Mouse (Mus musculus) thymus, postnatal 14 days (tissue): ENCODE results near the gene Arid5b.

ENCODE experiments used
- DNase-seq: peaks from one replicate; pipeline ENCODE4 v3.0.0; 2021

The Arid5b gene

DNA sequence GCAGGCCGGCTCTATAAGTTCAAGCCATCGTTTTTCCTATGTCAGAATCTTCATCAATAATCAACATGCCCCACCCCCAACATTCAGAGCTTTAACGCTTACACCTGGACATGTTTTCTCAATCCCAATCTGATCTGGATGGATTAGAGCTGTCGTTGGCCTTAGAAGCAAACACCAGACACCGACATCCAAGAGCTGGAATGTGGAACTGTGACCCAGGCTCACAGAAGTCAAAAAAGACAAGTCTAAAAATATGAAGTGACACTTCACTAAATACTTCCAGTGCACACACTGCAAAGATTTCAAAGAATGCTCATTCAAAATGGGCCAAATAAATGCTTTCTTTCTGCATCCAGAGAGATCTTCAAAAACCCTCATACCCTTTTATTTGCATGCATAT is 144.5 kb downstream of the Arid5b start:
- no peak for DNase-seq

DNA sequence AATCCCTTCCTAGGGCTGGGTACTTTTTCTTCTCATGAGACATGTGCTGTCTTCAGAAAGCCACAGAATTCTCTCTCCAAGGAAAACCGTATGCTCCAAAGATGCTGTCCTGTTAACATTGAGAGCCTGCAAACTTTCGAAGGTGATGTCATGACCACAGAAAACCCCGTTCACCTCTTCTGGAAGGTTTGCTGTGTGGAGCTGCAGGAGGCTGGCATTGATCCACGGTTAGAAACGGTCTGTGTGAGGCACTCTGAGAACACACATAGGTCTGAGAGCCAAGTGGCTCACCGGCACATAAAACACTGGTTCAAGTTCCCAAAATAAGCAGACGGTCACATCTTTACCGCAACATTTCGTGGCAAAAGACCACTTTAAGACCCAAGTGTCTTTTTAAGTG is 145.9 kb downstream of the Arid5b start:
- DNase-seq, result no peak

- no peak for DNase-seq
These were observed 146.4 kb downstream of the Arid5b start for GRCm38 (mm10) chr10:68132154-68132553.

- DNase-seq, result no peak
These were observed 148.9 kb downstream of the Arid5b start for GRCm38 (mm10) chr10:68129651-68130050.

GRCm38 (mm10) chr10:68129009-68129408 is 149.5 kb downstream of the Arid5b start:
- DNase-seq, result no peak

DNA sequence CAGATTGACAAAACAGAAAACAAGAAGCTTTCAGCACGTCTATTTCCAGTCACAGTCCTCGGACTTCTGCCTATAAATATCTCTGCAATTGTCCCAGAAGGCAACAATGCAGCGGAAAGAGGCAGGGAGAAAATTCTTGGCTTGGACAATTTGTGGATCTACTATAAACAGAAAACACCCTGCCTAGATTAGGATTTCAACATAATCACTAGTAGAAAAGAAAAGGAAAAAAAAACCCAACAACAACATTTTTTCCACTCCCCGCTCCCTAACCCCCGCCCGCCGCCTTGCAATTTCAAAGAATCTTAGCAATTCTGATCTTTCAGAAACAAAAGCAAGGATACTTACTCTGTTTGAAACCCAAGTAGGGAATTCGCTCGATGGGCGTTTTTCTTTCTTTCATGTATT is 150.1 kb downstream of the Arid5b start:
- no peak for DNase-seq

- no peak for DNase-seq
These were observed 150.8 kb downstream of the Arid5b start for GRCm38 (mm10) chr10:68127604-68128256.

DNA sequence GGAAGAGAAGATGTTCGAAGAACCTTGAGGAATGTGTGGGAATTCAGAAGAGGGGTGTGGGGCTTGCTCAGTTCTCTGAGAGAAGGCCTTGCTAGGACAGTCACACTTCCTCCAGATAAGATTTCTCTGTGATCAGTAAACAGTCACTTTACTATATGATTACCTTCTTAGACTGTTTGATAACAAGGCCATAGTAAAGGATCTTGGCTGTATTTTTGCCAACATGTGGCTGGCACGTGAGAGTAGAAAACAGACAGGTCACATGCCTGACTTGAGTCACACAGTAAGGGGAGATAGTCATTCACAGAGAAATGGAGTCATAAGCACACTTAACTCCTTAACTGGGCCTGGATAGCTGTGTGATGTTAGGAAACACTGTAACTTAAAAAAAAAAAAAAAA is 151.4 kb downstream of the Arid5b start:
- DNase-seq, result no peak

GRCm38 (mm10) chr10:68126551-68126950 is 152.0 kb downstream of the Arid5b start:
- DNase-seq, result no peak

GRCm38 (mm10) chr10:68125919-68126550 is 152.5 kb downstream of the Arid5b start:
- no peak for DNase-seq

GRCm38 (mm10) chr10:68124985-68125384 is 153.6 kb downstream of the Arid5b start:
- DNase-seq, result no peak

- DNase-seq, result no peak
These were observed 155.1 kb downstream of the Arid5b start for GRCm38 (mm10) chr10:68123446-68123845.

DNA sequence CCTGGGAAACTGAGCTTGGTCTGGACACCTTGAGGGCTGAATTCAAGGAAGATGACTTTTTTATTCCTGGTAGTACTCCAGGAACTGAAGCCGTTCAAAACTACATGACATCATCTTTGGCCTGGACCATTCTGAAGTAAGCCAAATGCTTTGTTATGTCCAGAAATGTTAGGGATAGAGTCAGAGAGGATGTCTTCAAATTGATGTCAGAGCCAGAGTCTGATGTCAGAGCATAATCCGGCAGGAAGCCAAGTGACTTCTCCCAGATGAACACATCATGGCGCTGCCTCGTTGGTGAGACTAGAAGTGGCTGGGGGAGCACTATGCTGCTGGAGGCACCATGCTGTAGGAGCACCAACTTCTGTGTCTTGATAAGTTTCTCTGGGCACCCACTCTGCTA is 156.6 kb downstream of the Arid5b start:
- no peak for DNase-seq

GRCm38 (mm10) chr10:68121251-68121650 is 157.3 kb downstream of the Arid5b start:
- DNase-seq, result no peak

DNA sequence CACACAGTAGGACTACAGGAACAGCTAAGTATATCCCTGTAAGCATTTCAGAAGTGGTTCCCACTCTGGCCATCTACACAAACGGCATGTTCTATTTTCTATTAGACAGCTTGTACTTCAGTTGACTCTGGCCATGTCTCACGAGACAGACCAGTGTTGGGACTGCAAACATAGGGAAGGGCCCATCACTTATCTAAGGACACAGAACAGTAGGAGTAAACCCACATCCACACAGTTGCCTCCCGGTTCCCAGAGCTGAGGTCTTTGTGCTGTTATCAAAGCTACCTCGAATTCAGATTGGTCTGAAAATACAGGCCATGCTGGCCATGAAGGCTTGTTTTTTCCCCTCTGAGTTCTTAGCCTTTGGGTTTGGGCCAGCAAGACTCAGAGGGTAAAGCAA is 158.5 kb downstream of the Arid5b start:
- no peak for DNase-seq

DNA sequence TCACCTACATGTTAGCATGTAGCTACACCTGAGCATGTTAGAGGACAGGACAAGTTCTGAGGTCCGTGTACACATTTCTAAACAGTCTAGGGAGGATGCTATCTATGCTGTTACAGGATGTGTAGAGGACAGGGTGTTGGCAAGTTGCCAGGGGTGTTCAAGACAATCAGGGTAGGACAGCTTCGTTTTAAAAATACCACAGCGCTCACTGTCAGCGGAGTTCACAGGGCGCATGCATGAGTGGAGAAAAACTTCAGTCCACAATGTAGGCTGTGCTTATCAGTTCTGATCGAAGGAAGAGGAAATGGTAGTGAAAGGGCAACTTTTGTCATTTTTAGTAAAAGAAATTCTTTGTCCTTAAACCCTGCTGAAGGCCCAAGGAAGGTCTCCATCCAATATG is 159.3 kb downstream of the Arid5b start:
- DNase-seq, result peak; percentile 47

- DNase-seq, result no peak
These were observed 163.6 kb downstream of the Arid5b start for GRCm38 (mm10) chr10:68114955-68115354.

DNA sequence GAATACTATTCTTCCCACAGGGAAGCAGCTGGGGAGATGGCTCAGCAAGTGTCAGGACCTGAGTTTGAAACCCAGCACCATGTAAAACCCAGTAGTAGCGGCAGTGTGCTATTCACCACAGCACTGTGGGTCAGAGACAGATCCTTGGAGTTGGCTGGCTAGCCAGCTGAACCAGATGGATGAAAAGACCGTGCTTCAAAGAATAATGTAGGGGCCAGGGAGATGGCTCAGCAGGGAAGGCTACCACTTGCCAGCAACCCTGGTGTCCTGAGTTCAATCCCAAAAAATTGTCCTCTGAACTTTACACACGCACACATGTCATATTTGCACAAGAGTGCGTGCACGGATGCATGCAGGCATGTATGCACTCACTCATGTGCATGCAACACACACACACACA is 164.9 kb downstream of the Arid5b start:
- no peak for DNase-seq

DNA sequence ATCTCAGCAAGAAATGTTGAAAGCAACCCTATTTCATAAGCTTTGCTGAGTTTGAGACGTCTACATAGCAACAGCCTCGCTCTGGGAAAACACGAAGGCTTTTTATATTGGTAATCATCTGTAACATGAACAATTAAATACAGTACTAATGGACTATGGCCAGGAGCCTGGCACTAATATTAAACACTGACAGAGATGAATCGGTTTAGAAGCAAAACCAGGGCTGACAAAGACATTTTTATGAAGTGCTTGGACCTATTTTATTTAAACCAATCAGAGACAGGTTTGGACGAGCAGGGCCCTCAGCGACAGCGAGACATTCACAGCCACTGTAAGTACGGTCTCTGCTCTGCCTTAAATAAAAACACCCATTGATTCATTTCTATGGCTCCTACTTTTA is 165.6 kb downstream of the Arid5b start:
- DNase-seq, result no peak

DNA sequence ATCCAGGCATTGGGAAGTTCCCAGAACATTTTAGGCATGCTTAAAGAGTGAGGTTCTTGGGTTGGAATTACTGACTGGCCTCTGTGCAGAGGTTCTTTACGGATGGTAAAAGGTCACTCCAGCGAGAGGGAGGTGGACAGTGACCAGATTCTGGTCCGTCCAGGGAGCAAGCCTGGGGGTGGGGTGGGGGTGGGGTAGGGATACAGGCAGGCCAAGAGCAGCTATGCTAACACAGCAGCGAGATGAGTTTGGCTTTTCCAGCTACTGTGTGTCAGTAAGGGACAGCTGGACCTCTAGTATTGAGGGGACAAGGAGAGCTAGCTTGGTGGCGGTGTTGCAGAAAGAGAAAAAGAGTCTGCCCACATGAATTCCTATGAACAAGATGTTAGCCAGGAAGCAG is 167.9 kb downstream of the Arid5b start:
- DNase-seq, result no peak

DNA sequence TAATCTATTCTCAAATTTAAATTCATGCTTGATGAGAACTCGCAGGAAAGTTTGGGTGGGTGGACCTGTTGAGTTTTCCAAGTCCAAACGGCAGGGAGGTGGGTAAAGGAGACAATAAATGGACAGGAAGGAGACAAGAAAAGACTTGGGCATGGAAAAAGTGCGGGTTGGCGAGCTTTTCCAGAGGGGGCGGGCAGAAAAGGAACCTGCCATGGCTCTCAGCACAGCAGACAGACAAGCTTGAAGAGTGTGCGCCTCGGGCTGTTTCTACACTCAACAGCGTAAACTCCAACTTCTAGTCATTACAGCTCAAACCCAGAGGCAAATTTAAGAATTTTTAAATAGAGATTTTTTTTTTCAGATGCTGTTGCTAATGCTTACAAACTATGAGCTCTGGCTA is 168.4 kb downstream of the Arid5b start:
- DNase-seq, result no peak

DNA sequence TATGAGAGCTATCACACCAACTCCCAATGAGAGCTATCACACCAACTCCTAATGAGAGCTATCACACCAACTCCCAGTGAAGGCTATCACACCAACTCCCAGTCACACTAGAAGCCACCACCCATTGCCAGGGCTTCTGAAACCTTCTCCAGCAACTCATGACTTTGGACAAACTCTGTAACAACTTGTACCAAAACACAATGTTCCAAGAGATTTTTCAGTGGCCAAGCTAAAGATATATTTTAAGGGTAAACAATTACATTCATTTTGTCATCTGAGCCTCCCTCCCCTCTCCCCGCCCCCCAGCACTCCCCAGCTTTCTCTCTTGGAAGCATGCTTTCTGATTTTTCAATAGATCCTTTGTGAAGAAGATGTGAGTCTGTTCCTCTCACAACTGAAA is 168.9 kb downstream of the Arid5b start:
- no peak for DNase-seq

GRCm38 (mm10) chr10:68107716-68108115 is 170.8 kb downstream of the Arid5b start:
- DNase-seq, result no peak

GRCm38 (mm10) chr10:68106351-68106950 is 172.1 kb downstream of the Arid5b start:
- DNase-seq, result no peak
